Mouse (Mus musculus) limb, embryonic 13.5 days (tissue): ENCODE data around the gene Ahcyl1. TPM values are rescaled to one million over a fixed set of nuclear protein-coding genes. Genes with fewer than 3 reads are reported as not detected.

ENCODE experiments used
- ATAC-seq: fragments of 200-750 bp; cut with Nextera tagmentation; 2 replicates; pipeline ENCODE4 v1.8.0; 2017; ENCODE audit warnings: low read depth, moderate number of reproducible peaks, moderate TSS enrichment; ENCODE audit not compliant: low FRiP score
- H3K27ac ChIP-seq: fragments of 300-500 bp; sonication (generic); 2 replicates; pipeline ENCODE4 v1.5.1; 2015; ENCODE audit warnings: inconsistent platforms, mild to moderate bottlenecking, moderate library complexity
- H3K27me3 ChIP-seq: fragments of 300-500 bp; sonication (generic); 2 replicates; pipeline ENCODE4 v1.6.1; 2015; ENCODE audit warnings: mild to moderate bottlenecking, inconsistent platforms
- H3K36me3 ChIP-seq: fragments of 300-500 bp; sonication (generic); 2 replicates; pipeline ENCODE4 v1.6.1; 2015; ENCODE audit warnings: inconsistent platforms, mild to moderate bottlenecking, moderate library complexity
- H3K4me1 ChIP-seq: fragments of 300-500 bp; sonication (generic); 2 replicates; pipeline ENCODE4 v1.6.1; 2015; ENCODE audit warnings: inconsistent platforms
- H3K4me2 ChIP-seq: fragments of 300-500 bp; sonication (generic); replicated peaks from 2 replicates; pipeline ENCODE4 v1.6.1; 2015; ENCODE audit warnings: inconsistent platforms, mild to moderate bottlenecking, moderate library complexity
- H3K4me3 ChIP-seq: fragments of 300-500 bp; sonication (generic); 2 replicates; pipeline ENCODE4 v1.5.1; 2015; ENCODE audit warnings: moderate library complexity, mild to moderate bottlenecking, inconsistent platforms
- H3K9ac ChIP-seq: fragments of 300-500 bp; sonication (generic); 2 replicates; pipeline ENCODE4 v1.6.1; 2015; ENCODE audit warnings: mild to moderate bottlenecking, inconsistent platforms
- H3K9me3 ChIP-seq: fragments of 300-500 bp; sonication (generic); 2 replicates; pipeline ENCODE4 v1.6.1; 2016; ENCODE audit warnings: inconsistent platforms
- WGBS: fragments of 180-500 bp; shearing (Covaris S2); methylation state at CpG from one replicate; pipeline ENCODE4 v1.1.7; 2015; 5-methylcytosine and 5-hydroxymethylcytosine counted together
- polyA plus RNA-seq: library from polyadenylated mRNA; unstranded; fragments of >200 nt; fragmentation: Nextera tagmentation; extraction: Ambion mirVana; gene quantifications from 2 replicates; pipeline ENCODE4 v1.2.1, GENCODE M21; 2015

Gene Ahcyl1
- 83.6 and 86.4 TPM in 2 replicates for polyA plus RNA-seq

DNA sequence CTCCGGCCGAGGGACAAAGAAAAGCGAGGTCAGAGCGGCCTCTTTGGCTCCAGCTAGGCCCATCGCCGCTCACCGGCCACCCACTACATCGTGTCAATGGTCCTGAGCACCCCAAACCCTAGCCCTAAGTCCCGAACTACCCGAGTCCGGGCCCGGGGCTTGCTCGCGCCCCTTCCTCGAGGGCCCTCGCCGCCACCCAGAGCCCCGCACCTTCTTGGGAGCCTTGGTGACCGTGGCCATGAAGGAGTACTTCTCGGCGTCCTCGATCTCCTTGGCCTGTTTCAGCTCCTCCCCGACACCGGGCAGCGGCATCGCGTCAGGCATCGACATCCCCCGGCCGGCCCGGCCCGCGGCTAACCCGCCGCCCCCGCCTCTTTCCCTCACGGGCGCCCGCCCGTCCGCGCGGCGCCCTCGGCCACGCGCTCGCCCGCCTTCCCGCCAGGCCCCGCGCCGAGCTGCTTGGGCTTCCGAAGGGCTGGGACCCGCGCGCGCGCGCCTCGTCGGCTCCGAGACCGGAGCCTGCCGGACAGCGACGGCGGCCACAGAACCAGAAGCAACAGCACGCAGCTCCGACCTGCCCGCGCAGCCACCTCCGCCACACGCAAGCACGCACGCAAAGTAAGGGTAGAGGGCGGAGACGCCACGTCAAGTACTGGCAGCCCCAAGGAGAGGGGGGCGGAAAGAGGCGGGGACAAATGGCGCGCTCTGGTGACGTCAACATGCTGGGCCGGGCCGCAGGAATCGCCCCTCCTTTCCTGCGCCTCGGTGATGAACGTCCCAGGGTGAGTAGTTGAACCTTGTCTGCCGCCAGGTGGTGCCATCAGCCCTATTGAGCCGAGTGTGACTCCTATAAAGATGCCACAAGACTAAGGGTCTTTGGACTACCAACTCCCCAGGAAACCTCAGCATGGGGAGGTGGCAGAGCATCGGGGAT lies at the start of gene Ahcyl1:
TSS of gene Ahcyl1 (minus strand) at position 613 of the 934 bp plus-strand sequence.
- H3K9me3 ChIP-seq = no peaks in the 10 kb centered on the region
- peak within 1 kb of the TSS; percentile 92 for H3K27ac ChIP-seq
- H3K27me3 ChIP-seq = no peaks in the 10 kb centered on the region
- H3K4me2 ChIP-seq = peak within 1 kb of the TSS; percentile 76
- ATAC-seq = peak; percentile 99
- H3K36me3 ChIP-seq = no peaks in the 10 kb centered on the region
- peak within 1 kb of the TSS; percentile 98 for H3K9ac ChIP-seq
- peak within 1 kb of the TSS; percentile 93 for H3K4me3 ChIP-seq
- H3K4me1 ChIP-seq = peaks cover 27% of the 10 kb centered on the region
- WGBS = under 1% methylated on average over 93 of the region's 93 CpGs

DNA sequence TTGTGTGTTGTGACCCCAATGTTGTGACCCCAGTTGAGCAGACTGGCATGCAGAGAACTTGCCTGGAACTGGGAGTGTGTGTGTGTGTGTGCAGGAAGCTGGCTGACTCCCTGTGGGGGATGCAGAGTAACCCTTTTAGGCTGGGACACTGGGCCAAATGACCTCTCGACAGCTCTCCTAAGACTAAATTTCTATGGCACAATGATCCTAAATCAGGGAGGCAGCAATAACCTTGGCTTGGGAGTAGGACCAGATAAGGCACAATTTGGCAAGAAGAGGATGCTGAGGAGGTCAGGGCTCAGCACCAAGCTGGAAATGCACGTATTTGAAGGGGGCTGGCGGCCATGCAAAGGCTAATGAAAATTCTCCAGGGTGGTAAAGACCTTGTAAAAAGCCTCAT lies 49.7 kb upstream of the Ahcyl1 start:
- peaks cover 72% of the 10 kb centered on the region for H3K36me3 ChIP-seq
- no peak overlapping the region for H3K4me3 ChIP-seq
- ATAC-seq = no peak
- no peak overlapping the region for H3K27ac ChIP-seq
- peaks cover 42% of the 10 kb centered on the region for H3K4me1 ChIP-seq
- H3K9ac ChIP-seq = no peak overlapping the region
- H3K27me3 ChIP-seq = no peaks in the 10 kb centered on the region
- H3K4me2 ChIP-seq = no peak overlapping the region
- WGBS = 54% methylated on average over 3 of the region's 3 CpGs
- H3K9me3 ChIP-seq = no peaks in the 10 kb centered on the region

DNA sequence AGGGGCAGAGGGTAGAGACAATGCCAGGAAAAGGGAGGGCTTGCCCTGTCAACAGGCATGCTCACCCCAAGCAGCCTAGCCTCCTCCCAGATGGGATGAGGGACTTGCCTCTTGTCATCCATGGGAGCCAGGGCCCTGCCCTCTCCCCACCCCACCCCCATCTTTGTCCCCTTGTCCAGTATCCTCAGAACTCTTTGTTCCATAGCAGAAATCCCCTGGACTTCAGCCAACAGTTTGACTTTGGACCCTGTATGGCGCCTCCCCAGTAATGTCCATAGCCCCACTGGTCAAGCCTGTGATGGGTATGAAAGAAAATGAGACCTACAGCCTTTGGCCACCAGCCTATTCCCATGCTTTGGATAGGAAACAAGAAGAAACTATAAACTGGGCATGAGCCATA lies 47.3 kb upstream of the Ahcyl1 start:
- Histone ChIP-seq H3K4me2 (no peak overlapping the region), H3K9me3 (no peaks in the 10 kb centered on the region), H3K36me3 (peaks cover 50% of the 10 kb centered on the region), H3K9ac (no peak overlapping the region), H3K27ac (no peak overlapping the region), H3K4me3 (no peak overlapping the region), H3K27me3 (no peaks in the 10 kb centered on the region), H3K4me1 (peaks cover 55% of the 10 kb centered on the region)
- ATAC-seq = no peak
- WGBS = 87% methylated on average over 1 of the region's 1 CpGs

GRCm38 (mm10) chr3:107743107-107743506 lies 46.7 kb upstream of the Ahcyl1 start:
- peaks cover 55% of the 10 kb centered on the region for H3K4me1 ChIP-seq

DNA sequence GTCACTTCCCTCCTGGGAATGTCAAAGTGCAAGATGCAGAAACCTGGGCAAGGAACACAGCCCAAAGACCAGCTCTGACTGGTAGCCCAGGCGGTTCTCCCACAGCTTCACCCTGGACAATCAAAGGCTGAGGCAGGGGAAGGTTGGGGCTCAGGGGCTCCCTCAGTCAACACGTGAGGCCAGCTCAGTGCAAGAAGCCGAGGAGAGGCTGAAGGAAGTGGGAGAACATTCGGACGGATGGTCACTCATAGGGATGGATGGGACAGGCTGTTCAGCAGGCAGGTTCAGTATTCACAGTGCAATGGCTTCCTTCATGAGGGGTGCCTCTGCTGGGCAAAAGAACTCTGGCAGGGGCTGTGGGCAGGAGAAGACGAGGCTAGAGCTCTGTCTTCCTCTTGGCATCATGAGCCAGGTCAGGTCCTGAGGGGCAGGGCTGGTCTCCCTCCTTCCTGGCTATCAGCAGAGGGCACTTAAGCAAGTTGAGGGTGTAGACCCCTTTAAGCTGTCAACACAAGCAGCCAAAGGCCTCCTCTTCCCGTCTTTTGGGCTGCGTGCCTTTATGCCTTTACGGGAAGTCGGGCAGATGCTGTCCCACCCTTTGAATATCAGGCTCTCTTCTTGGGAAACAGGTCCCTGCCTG lies 45.8 kb upstream of the Ahcyl1 start:
- H3K9me3 ChIP-seq = no peaks in the 10 kb centered on the region
- ATAC-seq = no peak
- no peak overlapping the region for H3K9ac ChIP-seq
- H3K4me3 ChIP-seq = no peak overlapping the region
- WGBS = 89% methylated on average over 10 of the region's 10 CpGs
- no peak overlapping the region; the same call in 1 of the 2 replicates for H3K27ac ChIP-seq
- H3K27me3 ChIP-seq = no peaks in the 10 kb centered on the region
- no peak overlapping the region for H3K4me2 ChIP-seq
- peaks cover 61% of the 10 kb centered on the region for H3K4me1 ChIP-seq
- peaks cover 40% of the 10 kb centered on the region for H3K36me3 ChIP-seq

More at GRCm38 (mm10) chr3:107743107-107743506, 46.7 kb upstream of the Ahcyl1 start:
- H3K4me3 ChIP-seq = no peak overlapping the region
- H3K9me3 ChIP-seq = no peaks in the 10 kb centered on the region
- H3K9ac ChIP-seq = no peak overlapping the region
- H3K27me3 ChIP-seq = no peaks in the 10 kb centered on the region
- peaks cover 44% of the 10 kb centered on the region for H3K36me3 ChIP-seq
- H3K27ac ChIP-seq = no peak overlapping the region
- WGBS = 22% methylated on average over 3 of the region's 3 CpGs
- no peak overlapping the region for H3K4me2 ChIP-seq
- no peak for ATAC-seq

DNA sequence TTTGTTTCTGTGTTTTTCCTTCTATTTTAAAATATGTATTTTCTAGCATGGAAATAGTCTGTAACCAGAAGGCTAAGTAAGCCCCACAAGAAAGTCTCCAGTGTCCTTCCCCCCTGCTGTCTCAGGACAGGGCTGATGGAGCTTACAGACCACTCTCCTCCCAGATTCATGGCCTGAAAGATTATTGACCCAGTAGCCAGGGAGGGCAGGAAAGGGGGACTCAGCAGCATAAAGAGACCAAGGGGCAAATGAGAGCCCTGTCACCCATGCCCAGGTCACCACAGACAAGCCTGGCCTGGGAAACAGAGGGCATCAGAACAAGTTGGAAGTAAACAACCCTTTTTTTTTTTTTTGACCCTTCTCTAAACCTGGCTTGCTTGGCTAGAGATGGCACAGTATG lies 45.0 kb upstream of the Ahcyl1 start:
- H3K4me1 ChIP-seq = peaks cover 57% of the 10 kb centered on the region
- H3K27me3 ChIP-seq = no peaks in the 10 kb centered on the region
- no peaks in the 10 kb centered on the region for H3K9me3 ChIP-seq
- H3K4me2 ChIP-seq = no peak overlapping the region
- no peak overlapping the region for H3K4me3 ChIP-seq
- H3K9ac ChIP-seq = no peak overlapping the region
- H3K36me3 ChIP-seq = peaks cover 32% of the 10 kb centered on the region
- ATAC-seq = no peak
- peak overlapping the region; percentile 72 for H3K27ac ChIP-seq

- H3K4me3 ChIP-seq = no peak overlapping the region
- peak; percentile 84 for ATAC-seq
- H3K9me3 ChIP-seq = no peaks in the 10 kb centered on the region
- no peaks in the 10 kb centered on the region for H3K27me3 ChIP-seq
- H3K36me3 ChIP-seq = peaks cover 25% of the 10 kb centered on the region
- H3K4me2 ChIP-seq = 0 out of 2 replicates have a peak overlapping the region, but pooled peaks have one; percentile 25
- peak overlapping the region; percentile 72 for H3K27ac ChIP-seq
- 7% methylated on average over 6 of the region's 6 CpGs for WGBS
- H3K4me1 ChIP-seq = peaks cover 54% of the 10 kb centered on the region
- peak overlapping the region; percentile 36; the same call in 1 of the 2 replicates for H3K9ac ChIP-seq
These were observed 44.3 kb upstream of the Ahcyl1 start for GRCm38 (mm10) chr3:107740578-107741207.

DNA sequence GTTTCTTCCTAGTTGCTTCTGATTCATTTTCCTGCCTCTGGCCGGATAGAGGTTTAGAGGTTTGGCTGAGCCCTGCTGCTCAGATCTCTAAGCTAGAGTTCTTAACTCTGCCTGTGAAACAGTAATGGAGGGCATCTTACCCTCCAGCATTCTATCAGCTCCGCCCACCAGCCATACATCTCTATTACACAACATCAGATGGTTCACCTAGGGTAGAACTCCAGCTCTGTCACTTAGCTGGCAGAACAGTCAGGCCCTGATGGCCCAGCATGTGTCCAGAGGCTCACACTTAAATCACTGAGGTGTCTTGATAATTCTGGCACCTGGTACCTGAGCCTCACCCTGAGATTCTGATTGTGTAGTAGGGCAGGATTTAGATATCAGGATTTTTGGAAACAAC lies 43.6 kb upstream of the Ahcyl1 start:
- Histone ChIP-seq H3K4me2 (0 out of 2 replicates have a peak overlapping the region, but pooled peaks have one; percentile 16), H3K9ac (no peak overlapping the region), H3K4me1 (peaks cover 52% of the 10 kb centered on the region), H3K36me3 (peaks cover 19% of the 10 kb centered on the region), H3K27ac (peak overlapping the region; percentile 72), H3K9me3 (no peaks in the 10 kb centered on the region), H3K4me3 (no peak overlapping the region), H3K27me3 (no peaks in the 10 kb centered on the region)
- no peak for ATAC-seq
- 63% methylated on average over 2 of the region's 2 CpGs for WGBS

DNA sequence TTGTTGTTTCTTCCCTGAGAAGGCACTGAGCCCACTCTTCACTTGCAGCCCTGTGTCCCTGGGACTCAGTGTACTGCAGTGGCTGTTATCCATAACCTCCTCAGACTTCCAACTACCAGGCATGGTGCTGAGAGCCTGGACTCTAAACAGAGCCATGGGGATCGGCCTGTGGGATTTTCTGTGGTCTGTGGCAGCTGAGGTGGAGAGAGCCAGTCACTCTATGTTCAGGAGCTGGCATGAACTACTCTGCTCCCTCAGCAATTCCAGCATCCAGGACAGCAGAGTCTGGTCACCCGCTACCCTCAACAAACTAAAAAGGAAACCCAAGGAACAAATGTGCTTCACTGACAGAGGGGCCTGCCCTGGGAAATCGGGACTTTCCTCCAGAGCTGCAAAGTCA lies 43.1 kb upstream of the Ahcyl1 start:
- Histone ChIP-seq H3K4me1 (peaks cover 52% of the 10 kb centered on the region), H3K36me3 (peaks cover 19% of the 10 kb centered on the region), H3K27ac (peak overlapping the region; percentile 72; the same call in 1 of the 2 replicates), H3K4me2 (no peak overlapping the region), H3K9ac (no peak overlapping the region), H3K4me3 (no peak overlapping the region), H3K9me3 (no peaks in the 10 kb centered on the region), H3K27me3 (no peaks in the 10 kb centered on the region)
- ATAC-seq = no peak
- WGBS = 62% methylated on average over 3 of the region's 3 CpGs

- 63% methylated on average over 1 of the region's 1 CpGs for WGBS
- ATAC-seq = no peak
- H3K4me3 ChIP-seq = no peak overlapping the region
- no peaks in the 10 kb centered on the region for H3K9me3 ChIP-seq
- peaks cover 14% of the 10 kb centered on the region for H3K36me3 ChIP-seq
- H3K27me3 ChIP-seq = no peaks in the 10 kb centered on the region
- no peak overlapping the region for H3K4me2 ChIP-seq
- peaks cover 51% of the 10 kb centered on the region for H3K4me1 ChIP-seq
- no peak overlapping the region for H3K9ac ChIP-seq
- H3K27ac ChIP-seq = no peak overlapping the region
These were observed 42.3 kb upstream of the Ahcyl1 start for GRCm38 (mm10) chr3:107738620-107739019.

DNA sequence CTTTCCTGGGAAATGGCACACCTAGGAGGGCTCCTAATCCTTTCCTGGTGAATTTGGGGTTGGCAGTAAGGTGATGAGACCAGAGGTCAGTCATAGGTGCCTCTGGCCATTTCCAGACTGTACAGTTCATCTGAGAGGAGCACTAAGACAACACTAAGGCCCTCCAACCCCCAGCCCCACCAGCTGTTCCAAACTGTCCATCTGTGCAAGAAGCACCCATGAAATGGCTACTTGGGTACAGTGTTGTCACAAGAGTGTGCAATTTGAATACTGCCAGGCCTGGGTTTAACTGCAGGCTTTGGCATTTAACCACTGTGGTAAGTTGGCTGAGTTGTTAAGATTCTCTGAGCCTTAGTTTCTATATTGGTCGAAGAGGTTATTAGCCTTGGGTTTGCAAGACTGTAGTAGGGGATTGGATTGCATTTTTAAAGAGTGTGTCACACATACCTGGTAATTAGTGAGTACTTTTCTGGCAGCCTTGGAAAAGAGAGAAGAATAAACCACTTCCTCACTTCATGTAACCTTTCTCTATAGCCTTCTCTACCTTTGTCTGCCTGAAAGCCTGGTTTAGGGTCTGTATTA lies 41.3 kb upstream of the Ahcyl1 start:
- H3K9me3 ChIP-seq = no peaks in the 10 kb centered on the region
- H3K9ac ChIP-seq = no peak overlapping the region
- no peak overlapping the region for H3K27ac ChIP-seq
- peaks cover 9% of the 10 kb centered on the region for H3K36me3 ChIP-seq
- peaks cover 42% of the 10 kb centered on the region for H3K4me1 ChIP-seq
- no peak overlapping the region for H3K4me2 ChIP-seq
- no peak overlapping the region for H3K4me3 ChIP-seq
- no peaks in the 10 kb centered on the region for H3K27me3 ChIP-seq
- ATAC-seq = no peak
- 50% methylated on average over 1 of the region's 1 CpGs for WGBS
